Mouse (Mus musculus) MEL (cell line): ENCODE measurements at regions not wholly inside any gene's neighbourhood (a gene's known extent, or its start where the extent isn't known, plus 50 kb on each side); places are given as distances from the start of the nearest gene placed in this dataset.

Experiments used
- CTCF ChIP-seq, 3 experiments: IDR thresholded peaks in 2 of 3; conservative IDR thresholded peaks in 1 of 3; 2 replicates each; pipeline ENCODE4 v1.5.1; 2011 to 2012; ENCODE audit warnings: low read length in 3 of 3, low read depth in 2 of 3, mild to moderate bottlenecking in 2 of 3, improper control_type of control experiment in 1 of 3, inconsistent platforms in 1 of 3, mixed read lengths in 1 of 3, moderate library complexity in 1 of 3; ENCODE audit not compliant: control insufficient read depth in 1 of 3, insufficient read depth in 1 of 3, poor library complexity in 1 of 3, severe bottlenecking in 1 of 3
- EP300 ChIP-seq, 2 experiments: IDR thresholded peaks; 2 replicates each; pipeline ENCODE4 v1.6.1; 2011; ENCODE audit warnings: improper control_type of control experiment in 2 of 2, low read length in 2 of 2, low read depth in 1 of 2, mild to moderate bottlenecking in 1 of 2
- GABPA ChIP-seq: IDR thresholded peaks from 2 replicates; pipeline ENCODE4 v1.6.1; 2012; ENCODE audit warnings: low read depth, mild to moderate bottlenecking, inconsistent platforms, low read length, improper control_type of control experiment, moderate library complexity
- GATA1 ChIP-seq: IDR thresholded peaks from 2 replicates; pipeline ENCODE4 v1.6.1; 2011; ENCODE audit warnings: low read depth, low read length, improper control_type of control experiment
- MAX ChIP-seq: IDR thresholded peaks from 2 replicates; pipeline ENCODE4 v1.6.1; 2011; ENCODE audit warnings: low read length, improper control_type of control experiment
- POLR2A ChIP-seq, 2 experiments: IDR thresholded peaks; 2 replicates each; pipeline ENCODE4 v1.6.1; 2011 to 2012; ENCODE audit warnings: low read length in 2 of 2, mild to moderate bottlenecking in 2 of 2, control low read depth in 1 of 2, improper control_type of control experiment in 1 of 2, low read depth in 1 of 2, moderate library complexity in 1 of 2; ENCODE audit not compliant: control insufficient read depth in 1 of 2, insufficient read depth in 1 of 2, poor library complexity in 1 of 2
- USF1 ChIP-seq: IDR thresholded peaks from 2 replicates; pipeline ENCODE4 v1.6.1; 2014; ENCODE audit warnings: low read depth, mild to moderate bottlenecking, inconsistent platforms, low read length, improper control_type of control experiment, moderate library complexity
- ZKSCAN1 ChIP-seq: IDR thresholded peaks from 2 replicates; pipeline ENCODE4 v1.6.1; 2012; ENCODE audit warnings: low read depth, mild to moderate bottlenecking, inconsistent platforms, low read length, improper control_type of control experiment, moderate library complexity
- ZNF384 ChIP-seq: IDR thresholded peaks from 2 replicates; pipeline ENCODE4 v1.6.1; 2012; ENCODE audit warnings: low read depth, mild to moderate bottlenecking, inconsistent platforms, low read length, improper control_type of control experiment

GRCm38 (mm10) chr11:6893063-6893462 lies 55.6 kb upstream of the Gm11983 start:
- no peak for TF ChIP-seq ZKSCAN1
- no peak for TF ChIP-seq GABPA
- no peak for TF ChIP-seq CTCF (IDR thresholded peaks at IDR 0.05 in 2 of 3, conservative IDR thresholded peaks at IDR 0.05 in 1 of 3; ENCODE audit: control insufficient read depth in 1 of 3, insufficient read depth in 1 of 3, low read depth in 2 of 3, low read length in 3 of 3, poor library complexity in 1 of 3, severe bottlenecking in 1 of 3)
- TF ChIP-seq GATA1: no peak
- TF ChIP-seq MAX: no peak
- TF ChIP-seq EP300 (IDR thresholded peaks at IDR 0.05; ENCODE audit: low read depth in 1 of 2, low read length in 2 of 2): no peak
- no peak for TF ChIP-seq ZNF384
- TF ChIP-seq USF1: no peak
- TF ChIP-seq POLR2A (IDR thresholded peaks at IDR 0.05; ENCODE audit: control insufficient read depth in 1 of 2, insufficient read depth in 1 of 2, low read depth in 1 of 2, low read length in 2 of 2, poor library complexity in 1 of 2): no peak
